In the genomic region with DNA sequence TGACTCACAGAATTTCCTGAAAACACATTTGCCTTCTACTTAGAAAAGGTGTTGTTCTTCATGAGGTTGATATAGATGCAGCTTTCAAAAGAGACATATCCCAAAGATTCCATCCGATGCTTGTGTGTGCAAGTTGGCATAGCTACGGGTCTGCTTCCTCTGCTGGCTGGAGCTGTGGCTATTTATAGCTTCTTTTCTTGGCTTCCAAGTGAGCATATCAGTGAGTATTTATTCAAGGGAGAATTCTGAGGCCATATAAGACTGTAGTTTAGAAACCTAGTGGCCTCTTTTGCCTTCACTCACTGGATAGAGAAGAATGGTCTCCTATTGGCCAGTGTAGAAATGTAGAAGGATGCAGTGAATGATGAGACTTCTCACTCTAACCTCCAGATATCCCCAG, we compare ENCODE assay signal across 8 mouse cellular contexts. TPM values are rescaled to one million over a fixed set of nuclear protein-coding genes. Genes with fewer than 3 reads are reported as not detected.
A peak's percentile ranks its signal among the peaks of the same experiment; 100 is the strongest.
DNase-seq lines count a peak whose midpoint lies in the region; ATAC-seq lines count a peak whose summit lies in the region.

No protein-coding gene starts in this region.

- H3K9ac ChIP-seq in midbrain, embryonic 16.5 days (ENCODE audit: low read depth, low read length): no peak overlapping the region
- no peak overlapping the region for H3K9ac ChIP-seq in midbrain, embryonic 11.5 days (ENCODE audit: low read length)
- no peak overlapping the region for H3K9ac ChIP-seq in stomach, embryonic 16.5 days (ENCODE audit: low read length)

- H3K4me3 ChIP-seq in midbrain, embryonic 16.5 days (ENCODE audit: low read depth, low read length): no peak overlapping the region
- H3K4me3 ChIP-seq in midbrain, embryonic 11.5 days (ENCODE audit: low read depth, low read length): no peak overlapping the region
- H3K4me3 ChIP-seq in stomach, embryonic 16.5 days (replicated peaks; ENCODE audit: low read length): no peak overlapping the region

- no peak overlapping the region for H3K4me2 ChIP-seq in midbrain, embryonic 16.5 days (ENCODE audit: low read length)
- no peak overlapping the region for H3K4me2 ChIP-seq in midbrain, embryonic 11.5 days
- no peak overlapping the region for H3K4me2 ChIP-seq in stomach, embryonic 16.5 days (ENCODE audit: low read depth, low read length)

- peak; percentile 28 for DNase-seq in adrenal gland, postnatal 10 days
- no peak for DNase-seq in adrenal gland, postnatal 25 days
- no peak for DNase-seq in midbrain, embryonic 11.5 days (ENCODE audit: low spot score, missing footprints)
- peak; percentile 36 for DNase-seq in heart, postnatal 4 days
- DNase-seq in thymus, postnatal 4 days: no peak
- DNase-seq in ovary, postnatal 10 days (ENCODE audit: low spot score): no peak

- peak overlapping the region; percentile 33; the same call in 1 of the 2 replicates for H3K27ac ChIP-seq in midbrain, embryonic 16.5 days (ENCODE audit: low read length)
- H3K27ac ChIP-seq in midbrain, embryonic 11.5 days (ENCODE audit: low read depth, low read length): no peak overlapping the region
- H3K27ac ChIP-seq in stomach, embryonic 16.5 days (ENCODE audit: low read length): peak overlapping the region; percentile 86

- ATAC-seq in midbrain, embryonic 16.5 days: 0 out of 2 replicates have a peak, but pooled peaks have one; percentile 29
- no peak for ATAC-seq in midbrain, embryonic 11.5 days (ENCODE audit: low FRiP score)
- ATAC-seq in stomach, embryonic 16.5 days (ENCODE audit: insufficient read depth, low FRiP score): peak; percentile 74; the same call in 1 of the 2 replicates

- H3K27me3 ChIP-seq in midbrain, embryonic 16.5 days (ENCODE audit: control insufficient read depth, insufficient read depth, low read depth, low read length): no peaks in the 10 kb centered on the region
- no peaks in the 10 kb centered on the region for H3K27me3 ChIP-seq in midbrain, embryonic 11.5 days (ENCODE audit: control insufficient read depth, insufficient read depth, low read length)
- no peaks in the 10 kb centered on the region for H3K27me3 ChIP-seq in stomach, embryonic 16.5 days (ENCODE audit: control insufficient read depth, insufficient read depth, low read length)

- WGBS in midbrain, embryonic 16.5 days: 49% methylated on average over 2 of the region's 2 CpGs
- 92% methylated on average over 2 of the region's 2 CpGs for WGBS in midbrain, embryonic 11.5 days
- WGBS in stomach, embryonic 16.5 days: 27% methylated on average over 2 of the region's 2 CpGs

- H3K4me1 ChIP-seq in midbrain, embryonic 16.5 days (ENCODE audit: control insufficient read depth, insufficient read depth, low read length): peaks cover 14% of the 10 kb centered on the region
- H3K4me1 ChIP-seq in midbrain, embryonic 11.5 days (ENCODE audit: control insufficient read depth, insufficient read depth, low read length): no peaks in the 10 kb centered on the region
- H3K4me1 ChIP-seq in stomach, embryonic 16.5 days (ENCODE audit: control insufficient read depth, insufficient read depth, low read length): peaks cover 10% of the 10 kb centered on the region

- no peaks in the 10 kb centered on the region for H3K36me3 ChIP-seq in midbrain, embryonic 16.5 days (ENCODE audit: control insufficient read depth, insufficient read depth, low read length)
- H3K36me3 ChIP-seq in midbrain, embryonic 11.5 days (ENCODE audit: control insufficient read depth, insufficient read depth, low read length): no peaks in the 10 kb centered on the region
- no peaks in the 10 kb centered on the region for H3K36me3 ChIP-seq in stomach, embryonic 16.5 days (ENCODE audit: control insufficient read depth, insufficient read depth, low read length)

- no peaks in the 10 kb centered on the region for H3K9me3 ChIP-seq in midbrain, embryonic 16.5 days (replicated peaks; ENCODE audit: control insufficient read depth, low read length, poor library complexity, severe bottlenecking)
- no peaks in the 10 kb centered on the region for H3K9me3 ChIP-seq in midbrain, embryonic 11.5 days (ENCODE audit: control insufficient read depth, low read length)
- H3K9me3 ChIP-seq in stomach, embryonic 16.5 days (replicated peaks; ENCODE audit: control insufficient read depth, low read length): no peaks in the 10 kb centered on the region

RNA-seq across cellular contexts. Expression of gene Cacnb2, which starts 38.2 kb away (rescaled TPM):
- 10 to 100 TPM; 29.6 to 42.6 TPM for total RNA-seq in adrenal gland, postnatal 10 days (2021)
- 61.9 and 68.9 TPM in 2 replicates for total RNA-seq in adrenal gland, postnatal 25 days (2021)
- polyA plus RNA-seq in midbrain, embryonic 16.5 days (2015; fragmentation: Nextera tagmentation; extraction: Ambion mirVana): 7.9 and 8.9 TPM in 2 replicates
- polyA plus RNA-seq in midbrain, embryonic 11.5 days (2014; fragmentation: Nextera tagmentation; extraction: Ambion mirVana): 1.1 TPM in 2 replicates
- total RNA-seq in heart, postnatal 4 days (2021): 10 to 100 TPM; 84.4 to 86.6 TPM
- polyA plus RNA-seq in stomach, embryonic 16.5 days (2015; fragmentation: Nextera tagmentation; extraction: Ambion mirVana): 3.1 and 3.3 TPM in 2 replicates

Comparison
In these comparisons a context has a peak if more than half of its experiments do, and no peak if none do; other contexts are left out.
1. DNase-seq: peak in adrenal gland, postnatal 10 days (single experiment) and heart, postnatal 4 days (single experiment); none in adrenal gland, postnatal 25 days (single experiment), midbrain, embryonic 11.5 days (single experiment), thymus, postnatal 4 days (single experiment) and ovary, postnatal 10 days (single experiment).